Comparison of ENCODE assay signal across 24 mouse cellular contexts in genomic region chr9:64749314-64749713, GRCm38 (mm10). TPM values are rescaled to one million over a fixed set of nuclear protein-coding genes. Genes with fewer than 3 reads are reported as not detected.
A peak's percentile ranks its signal among the peaks of the same experiment; 100 is the strongest.
DNase-seq lines count a peak whose midpoint lies in the region; TF ChIP-seq lines count a peak whose summit lies in the region.
"Had no signal": no experiment of that assay in that cellular context is flagged by ENCODE, and none has a peak within 500 bp of the region (broad histone marks: within the 10 kb centered on the region; RNA-seq: fewer than 3 reads in every experiment).

No protein-coding gene starts in this region.

- no peak for TF ChIP-seq POLR2A in MEL (IDR thresholded peaks at IDR 0.05; ENCODE audit: control insufficient read depth in 1 of 2, insufficient read depth in 1 of 2, low read depth in 1 of 2, low read length in 2 of 2, poor library complexity in 1 of 2)

- H3K9me3 ChIP-seq in MEL (replicated peaks; ENCODE audit: insufficient read depth, low read length) = no peaks in the 10 kb centered on the region
- H3K9me3 ChIP-seq: embryonic facial prominence, embryonic 10.5 days; embryonic facial prominence, embryonic 13.5 days; forebrain, embryonic 12.5 days; forebrain, embryonic 15.5 days; hindbrain, embryonic 10.5 days had no signal

- H3K9ac ChIP-seq in MEL (ENCODE audit: control insufficient read depth, low read depth, low read length, poor library complexity, severe bottlenecking) = no peak overlapping the region
- H3K9ac ChIP-seq: embryonic facial prominence, embryonic 13.5 days; forebrain, embryonic 12.5 days; forebrain, embryonic 15.5 days; hindbrain, embryonic 14.5 days had no signal

- H3K79me2 ChIP-seq in MEL (ENCODE audit: control insufficient read depth, insufficient read depth, low read length, poor library complexity) (no peaks in the 10 kb centered on the region), macrophage (ENCODE audit: inconsistent target) (no peaks in the 10 kb centered on the region)

- H3K4me3 ChIP-seq in MEL (ENCODE audit: control insufficient read depth in 1 of 2, insufficient read depth in 1 of 2, low read depth in 2 of 2, low read length in 2 of 2) (no peak overlapping the region), macrophage (ENCODE audit: inconsistent target) (no peak overlapping the region)
- H3K4me3 ChIP-seq: embryonic facial prominence, embryonic 10.5 days; embryonic facial prominence, embryonic 13.5 days; erythroblast, embryonic 14.5 days; forebrain, embryonic 12.5 days; forebrain, embryonic 15.5 days; hindbrain, embryonic 10.5 days had no signal

- DNase-seq in heart, adult 11 months = peak; percentile 15
- DNase-seq in heart, postnatal 14 days = no peak
- peak; percentile 55 for DNase-seq in MEL (ENCODE audit: low read depth, low spot score)
- no peak for DNase-seq in right cerebral cortex, postnatal 4 days
- no peak for DNase-seq in thymus, adult 18-20 months
- DNase-seq: adrenal gland, adult 2 months; adrenal gland, postnatal 14 days; cerebellum, adult 11-12 months; cerebellum, adult 8-10 months; cerebellum, postnatal 10 days; cerebellum, postnatal 36 days; embryo, embryonic 11 days; gastrocnemius, postnatal 36 days; heart, postnatal 36 days had no signal

- no peak for TF ChIP-seq CTCF in MEL (IDR thresholded peaks at IDR 0.05 in 2 of 3, conservative IDR thresholded peaks at IDR 0.05 in 1 of 3; ENCODE audit: control insufficient read depth in 1 of 3, insufficient read depth in 1 of 3, low read depth in 2 of 3, low read length in 3 of 3, poor library complexity in 1 of 3, severe bottlenecking in 1 of 3)

- H3K4me1 ChIP-seq in MEL (ENCODE audit: control insufficient read depth in 1 of 2, insufficient read depth in 2 of 2, low read length in 2 of 2) = peaks cover 0 to 3% of the 10 kb centered on the region in 2 experiments; a peak in 2 of 4 replicates
- H3K4me1 ChIP-seq: embryonic facial prominence, embryonic 10.5 days; embryonic facial prominence, embryonic 13.5 days; forebrain, embryonic 12.5 days; forebrain, embryonic 15.5 days; hindbrain, embryonic 10.5 days had no signal

- 39% methylated on average over 5 of the region's 6 CpGs for WGBS in macrophage (ENCODE audit: missing documents)

- no peak for TF ChIP-seq RAD21 in MEL (IDR thresholded peaks at IDR 0.05; ENCODE audit: low read depth, low read length)

- intact Hi-C loops in heart, postnatal 14 days (cut with DNase I) = no loop called here

- TF ChIP-seq EP300 in MEL (IDR thresholded peaks at IDR 0.05; ENCODE audit: low read depth in 1 of 2, low read length in 2 of 2) = 0 out of 4 replicates have a peak, but pooled peaks of 1 of the 2 experiments have one; percentile 9

- no peak overlapping the region for H3K27ac ChIP-seq in MEL (ENCODE audit: control insufficient read depth, low read depth, low read length)
- peak overlapping the region; percentile 39; the same call in 1 of the 2 replicates for H3K27ac ChIP-seq in macrophage
- H3K27ac ChIP-seq: embryonic facial prominence, embryonic 10.5 days; embryonic facial prominence, embryonic 13.5 days; forebrain, embryonic 12.5 days; forebrain, embryonic 15.5 days; hindbrain, embryonic 10.5 days; hindbrain, embryonic 14.5 days; hindbrain, postnatal 0 days had no signal

- H3K27me3 ChIP-seq in MEL (ENCODE audit: control insufficient read depth in 1 of 2, insufficient read depth in 2 of 2, low read length in 2 of 2) = no peaks in the 10 kb centered on the region
- H3K27me3 ChIP-seq: embryonic facial prominence, embryonic 13.5 days; forebrain, embryonic 12.5 days; forebrain, embryonic 15.5 days; Patski had no signal

- H3K36me3 ChIP-seq in MEL (ENCODE audit: control insufficient read depth in 1 of 2, insufficient read depth in 2 of 2, low read length in 2 of 2) (peaks cover 0 to 3% of the 10 kb centered on the region in 2 experiments; a peak in 2 of 4 replicates), macrophage (ENCODE audit: inconsistent target) (no peaks in the 10 kb centered on the region)
- H3K36me3 ChIP-seq: embryonic facial prominence, embryonic 10.5 days; embryonic facial prominence, embryonic 13.5 days; forebrain, embryonic 12.5 days; forebrain, embryonic 15.5 days; hindbrain, embryonic 10.5 days had no signal

TF ChIP-seq in MEL, 35 proteins besides CTCF, POLR2A, EP300 and RAD21:
- TF ChIP-seq MAZ (IDR thresholded peaks at IDR 0.05; ENCODE audit: low read depth, low read length) (no peak), NELFE (IDR thresholded peaks at IDR 0.05; ENCODE audit: low read depth, low read length) (no peak), ETS1 (IDR thresholded peaks at IDR 0.05; ENCODE audit: low read depth, low read length) (peak; percentile 33; the same call in 1 of the 2 replicates), ZKSCAN1 (IDR thresholded peaks at IDR 0.05; ENCODE audit: low read depth, low read length) (no peak), GATA1 (IDR thresholded peaks at IDR 0.05; ENCODE audit: low read depth, low read length) (no peak), SIN3A (IDR thresholded peaks at IDR 0.05; ENCODE audit: low read length) (peak; percentile 29; the same call in 1 of the 2 replicates), ZNF384 (IDR thresholded peaks at IDR 0.05; ENCODE audit: low read depth, low read length) (peak; percentile 95)

RNA-seq across cellular contexts. Expression of gene Rab11a, which starts 11.8 kb away (rescaled TPM):
- 100 to 1,000 TPM; 216 to 231 TPM for total RNA-seq in heart, postnatal 14 days (2021)
- 93.7 and 114 TPM in 2 replicates for total RNA-seq in MEL (2012; rRNA removed)
- polyA plus RNA-seq in MEL (2012; ENCODE audit: insufficient read depth in 1 of 2, insufficient read length in 2 of 2, low read depth in 1 of 2, low replicate concordance in 2 of 2, missing spikeins in 1 of 2) (100 to 1,000 TPM in 1 of 2 experiments, not detected in 1; 212 TPM), macrophage (2018) (214 to 374 TPM (median 216 TPM) in 3 replicates)
- 100 to 1,000 TPM in 5 of 26 experiments, 10 to 100 TPM in 21; 67.4 to 117 (median 73.8) TPM for total RNA-seq in macrophage (2018; cell fraction: chromatin; rRNA removed)
- 100 to 1,000 TPM; 177 to 284 (median 221) TPM for total RNA-seq in macrophage (2018; cell fraction: cytosol; rRNA removed)
- total RNA-seq in macrophage (2018; cell fraction: nucleus; rRNA removed) = 100 to 1,000 TPM in 10 of 26 experiments, 10 to 100 TPM in 16; 65.8 to 128 (median 94.2) TPM

Comparison
In these comparisons a context has a peak if more than half of its experiments do, and no peak if none do; other contexts are left out.
1. DNase-seq: peak in heart, adult 11 months (single experiment) and MEL (single experiment); none in heart, postnatal 14 days (0 of 2), right cerebral cortex, postnatal 4 days (single experiment) and thymus, adult 18-20 months (0 of 2).